Mouse (Mus musculus) spleen, adult 2 months (tissue): ENCODE data around the gene Clcn1. TPM values are rescaled to one million over a fixed set of nuclear protein-coding genes. Genes with fewer than 3 reads are reported as not detected.
A peak's percentile ranks its signal among the peaks of the same experiment; 100 is the strongest.

Experiments used
- DNase-seq, 2 experiments: peaks; one replicate each; pipeline versions ENCODE4 v3.0.0 to v3.0.0-alpha.2; 2012 to 2021; ENCODE audit warnings: low spot score in 2 of 2, low read depth in 1 of 2
- H3K27ac ChIP-seq: fragments of 200-500 bp; 2 replicates; pipeline ENCODE4 v1.5.1; 2012; ENCODE audit warnings: low read length, inconsistent platforms; ENCODE audit not compliant: insufficient read depth
- H3K27me3 ChIP-seq: fragments of 200-500 bp; 2 replicates; pipeline ENCODE4 v1.6.1; 2012; ENCODE audit warnings: mild to moderate bottlenecking, moderate library complexity, low read length, inconsistent platforms; ENCODE audit not compliant: control insufficient read depth, insufficient read depth
- H3K36me3 ChIP-seq: fragments of 200-500 bp; 2 replicates; pipeline ENCODE4 v1.6.1; 2012; ENCODE audit warnings: mild to moderate bottlenecking, low read length, inconsistent platforms; ENCODE audit not compliant: control insufficient read depth, insufficient read depth
- H3K4me1 ChIP-seq: fragments of 200-500 bp; 2 replicates; pipeline ENCODE4 v1.6.1; 2011; ENCODE audit warnings: inconsistent platforms; ENCODE audit not compliant: control insufficient read depth, insufficient read depth, insufficient read length
- H3K4me3 ChIP-seq: fragments of 200-500 bp; 2 replicates; pipeline ENCODE4 v1.5.1; 2011; ENCODE audit warnings: mild to moderate bottlenecking, inconsistent platforms; ENCODE audit not compliant: insufficient read depth, insufficient read length; ENCODE audit errors: extremely low read depth
- CTCF ChIP-seq: fragments of 200-500 bp; IDR thresholded peaks from 2 replicates; pipeline ENCODE4 v1.5.1; 2011; ENCODE audit warnings: mild to moderate bottlenecking, inconsistent platforms; ENCODE audit not compliant: insufficient read depth, insufficient read length, insufficient replicate concordance; ENCODE audit errors: extremely low read depth
- POLR2A ChIP-seq: fragments of 200-500 bp; IDR thresholded peaks from 2 replicates; pipeline ENCODE4 v1.6.1; 2011; ENCODE audit warnings: low read depth, low read length, inconsistent platforms
- WGBS: fragments of 180-500 bp; shearing (Covaris S2); methylation state at CpG from one replicate; pipeline ENCODE4 v1.1.7; 2018; 5-methylcytosine and 5-hydroxymethylcytosine counted together
- polyA plus RNA-seq: library from polyadenylated mRNA; depleted of rRNA; stranded (reverse); fragments of >200 nt; gene quantifications from 2 replicates; pipeline ENCODE4 v1.2.3, GENCODE M21; 2012

Clcn1 gene
- polyA plus RNA-seq, 1 experiment = 0.18 TPM

DNA sequence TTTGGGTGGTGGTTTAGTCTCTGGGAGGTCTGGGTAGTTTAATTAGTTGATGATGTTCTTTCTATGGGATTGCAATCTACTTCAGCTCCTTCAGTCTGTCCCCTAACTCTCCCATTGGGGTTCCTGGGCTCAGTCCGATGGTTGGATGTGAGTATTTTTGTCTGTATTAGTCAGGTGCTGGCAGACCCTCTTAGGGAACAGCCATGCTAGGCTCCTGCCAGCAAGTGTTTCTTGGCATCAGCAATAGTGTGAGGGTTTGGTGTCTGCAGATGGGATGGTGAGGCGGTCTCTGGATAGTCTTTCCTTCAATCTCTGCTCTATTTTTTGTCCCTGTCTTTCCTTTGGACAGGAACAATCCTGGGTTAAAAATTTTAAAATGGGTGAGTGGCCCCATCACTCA is 33.4 kb upstream of the Clcn1 start:
- Histone ChIP-seq H3K27ac (no peak overlapping the region), H3K4me1 (no peaks in the 10 kb centered on the region), H3K36me3 (no peaks in the 10 kb centered on the region), H3K27me3 (no peaks in the 10 kb centered on the region), H3K4me3 (no peak overlapping the region)
- 86% methylated on average over 2 of the region's 2 CpGs for WGBS
- TF ChIP-seq POLR2A (no peak), CTCF (no peak)
- DNase-seq = no peak

DNA sequence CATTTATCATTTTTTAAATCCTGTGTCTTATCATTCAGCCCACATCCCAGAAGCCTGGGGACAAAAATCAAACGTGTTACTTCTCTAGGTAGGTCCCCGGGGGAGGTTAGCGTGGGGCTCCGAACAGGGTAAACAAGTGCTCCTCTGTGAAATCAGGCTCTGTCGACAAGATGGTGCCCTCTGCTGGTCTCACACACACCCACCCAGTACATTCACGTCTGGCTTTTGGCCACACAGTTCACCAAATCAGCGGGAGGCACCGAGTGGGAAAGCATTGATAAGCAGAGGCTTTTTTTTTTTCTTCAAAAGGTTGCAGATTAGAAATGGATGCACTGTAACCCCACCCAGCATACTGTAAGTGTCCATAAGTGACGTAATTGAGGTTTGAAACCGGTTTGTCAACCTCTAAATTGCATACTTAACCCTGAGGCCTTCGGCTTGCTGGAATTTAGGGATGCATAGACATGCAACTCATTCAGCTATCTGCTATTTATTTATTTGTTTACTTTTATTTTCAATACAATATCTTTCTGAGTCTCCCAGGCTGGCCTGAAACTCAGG is 29.1 kb upstream of the Clcn1 start:
- H3K27me3 ChIP-seq = no peaks in the 10 kb centered on the region
- TF ChIP-seq POLR2A = no peak
- TF ChIP-seq CTCF = peak; percentile 64; the same call in 1 of the 2 replicates
- DNase-seq = peak; percentile 45 to 68
- WGBS = 24% methylated on average over 11 of the region's 11 CpGs
- no peaks in the 10 kb centered on the region for H3K36me3 ChIP-seq
- H3K27ac ChIP-seq = no peak overlapping the region
- no peak overlapping the region for H3K4me3 ChIP-seq
- no peaks in the 10 kb centered on the region for H3K4me1 ChIP-seq

DNA sequence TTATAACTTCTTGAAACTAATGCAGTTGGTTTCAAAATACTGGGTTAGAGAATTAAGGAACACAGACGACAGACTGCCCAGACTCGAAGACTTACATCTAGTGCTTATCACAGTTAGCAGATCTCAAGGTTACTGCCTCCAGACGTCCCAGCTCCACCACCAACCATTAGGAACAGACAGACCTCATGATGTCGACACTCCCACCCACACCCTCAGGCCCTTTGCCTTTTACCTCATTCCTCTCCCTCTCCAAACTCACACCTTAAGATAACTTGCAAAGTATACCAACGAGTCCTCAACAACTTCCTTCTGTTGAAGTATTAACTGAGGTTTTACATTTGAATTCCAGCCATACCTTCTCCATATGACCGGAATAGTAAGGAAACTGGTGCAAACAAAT is 26.1 kb upstream of the Clcn1 start:
- no peak for DNase-seq
- Histone ChIP-seq H3K27me3 (no peaks in the 10 kb centered on the region), H3K36me3 (no peaks in the 10 kb centered on the region), H3K4me3 (no peak overlapping the region), H3K4me1 (no peaks in the 10 kb centered on the region), H3K27ac (no peak overlapping the region)
- TF ChIP-seq CTCF (no peak), POLR2A (no peak)
- WGBS = 46% methylated on average over 6 of the region's 6 CpGs

DNA sequence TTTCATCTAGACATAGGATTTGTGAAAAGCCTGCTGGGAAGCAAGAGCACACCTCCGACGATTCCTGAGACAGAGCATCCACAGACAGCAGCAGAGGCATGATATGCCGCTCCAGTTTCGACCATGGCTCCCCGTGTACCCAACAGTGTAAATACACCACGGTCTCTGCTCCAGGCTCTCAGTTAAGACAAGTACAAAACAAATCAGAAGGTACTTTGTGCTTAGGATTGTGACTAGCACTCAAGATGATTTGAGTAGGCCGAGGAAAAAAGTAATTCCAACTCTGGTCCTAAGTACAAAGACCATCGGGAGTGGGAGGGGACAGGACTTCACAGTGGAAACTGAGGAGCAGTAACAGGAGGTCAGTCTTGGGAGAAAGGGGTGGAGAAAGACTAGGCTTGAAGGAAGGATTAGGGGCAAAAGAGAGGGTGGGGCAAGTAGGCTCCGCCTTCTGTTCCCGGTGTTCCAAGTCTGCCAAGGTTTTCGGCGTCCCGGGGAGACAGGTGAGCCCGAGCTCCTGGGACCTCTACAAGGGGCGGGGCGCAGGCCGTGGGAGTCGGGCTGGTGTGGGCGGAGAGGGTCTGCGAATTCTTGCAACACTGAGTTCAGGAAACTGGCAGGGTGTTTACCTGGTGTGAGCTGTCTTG is 24.8 kb upstream of the Clcn1 start, which contains the start of gene Tmem139:
Gene Tmem139, plus strand, starts transcription at position 447 of the 647 bp plus-strand sequence.
- H3K4me1 ChIP-seq = no peaks in the 10 kb centered on the region
- no peaks in the 10 kb centered on the region for H3K27me3 ChIP-seq
- H3K27ac ChIP-seq = no peak within 1 kb of the TSS
- TF ChIP-seq POLR2A (no peak), CTCF (no peak)
- DNase-seq = no peak
- no peak within 1 kb of the TSS for H3K4me3 ChIP-seq
- WGBS = 74% methylated on average over 20 of the region's 20 CpGs
- H3K36me3 ChIP-seq = no peaks in the 10 kb centered on the region

DNA sequence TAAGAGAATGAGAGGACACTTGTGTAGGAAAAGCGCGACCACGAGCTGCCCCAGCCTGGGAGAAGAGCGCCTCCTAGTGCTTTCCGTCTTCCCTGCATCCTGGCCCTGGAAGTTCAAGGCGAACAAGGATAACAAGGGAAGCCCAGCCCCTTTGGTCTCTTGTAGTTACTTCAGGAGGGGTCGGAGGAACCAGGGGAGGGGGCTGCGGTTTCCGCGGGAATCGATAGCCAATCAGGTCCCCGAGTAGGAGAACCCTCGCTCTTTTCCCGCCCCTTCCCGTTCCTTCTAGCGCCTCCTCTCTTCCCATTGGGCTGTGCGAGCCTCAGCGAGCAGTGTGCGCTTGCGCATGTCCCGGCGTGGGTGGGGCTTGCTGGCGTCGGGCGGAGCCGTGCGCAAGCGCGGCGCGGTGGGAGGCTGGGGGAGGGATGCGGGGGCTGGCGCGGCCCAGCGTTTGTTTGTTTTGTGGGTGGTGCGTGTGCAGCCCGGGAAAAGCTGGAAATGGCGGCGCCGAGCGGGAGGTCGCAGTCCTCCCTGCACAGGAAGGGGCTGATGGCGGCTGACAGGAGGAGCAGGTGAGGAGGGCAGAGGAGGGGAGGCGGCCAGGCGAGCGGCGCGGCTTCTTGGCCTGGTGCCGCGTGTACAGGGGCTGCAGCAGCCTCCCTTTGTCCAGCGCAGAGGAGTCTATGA is 21.7 kb upstream of the Clcn1 start, which contains the start of gene Casp2:
Gene Casp2, plus strand, starts transcription at position 360 of the 687 bp plus-strand sequence.
- Histone ChIP-seq H3K4me3 (peak within 1 kb of the TSS; percentile 93), H3K4me1 (no peaks in the 10 kb centered on the region), H3K27ac (peak within 1 kb of the TSS; percentile 87), H3K36me3 (peaks cover 14% of the 10 kb centered on the region), H3K27me3 (no peaks in the 10 kb centered on the region)
- TF ChIP-seq CTCF (peak; percentile 59; the same call in 1 of the 2 replicates), POLR2A (0 out of 2 replicates have a peak, but pooled peaks have one; percentile 4)
- peak; percentile 87 to 96 for DNase-seq
- under 1% methylated on average over 51 of the region's 51 CpGs for WGBS

DNA sequence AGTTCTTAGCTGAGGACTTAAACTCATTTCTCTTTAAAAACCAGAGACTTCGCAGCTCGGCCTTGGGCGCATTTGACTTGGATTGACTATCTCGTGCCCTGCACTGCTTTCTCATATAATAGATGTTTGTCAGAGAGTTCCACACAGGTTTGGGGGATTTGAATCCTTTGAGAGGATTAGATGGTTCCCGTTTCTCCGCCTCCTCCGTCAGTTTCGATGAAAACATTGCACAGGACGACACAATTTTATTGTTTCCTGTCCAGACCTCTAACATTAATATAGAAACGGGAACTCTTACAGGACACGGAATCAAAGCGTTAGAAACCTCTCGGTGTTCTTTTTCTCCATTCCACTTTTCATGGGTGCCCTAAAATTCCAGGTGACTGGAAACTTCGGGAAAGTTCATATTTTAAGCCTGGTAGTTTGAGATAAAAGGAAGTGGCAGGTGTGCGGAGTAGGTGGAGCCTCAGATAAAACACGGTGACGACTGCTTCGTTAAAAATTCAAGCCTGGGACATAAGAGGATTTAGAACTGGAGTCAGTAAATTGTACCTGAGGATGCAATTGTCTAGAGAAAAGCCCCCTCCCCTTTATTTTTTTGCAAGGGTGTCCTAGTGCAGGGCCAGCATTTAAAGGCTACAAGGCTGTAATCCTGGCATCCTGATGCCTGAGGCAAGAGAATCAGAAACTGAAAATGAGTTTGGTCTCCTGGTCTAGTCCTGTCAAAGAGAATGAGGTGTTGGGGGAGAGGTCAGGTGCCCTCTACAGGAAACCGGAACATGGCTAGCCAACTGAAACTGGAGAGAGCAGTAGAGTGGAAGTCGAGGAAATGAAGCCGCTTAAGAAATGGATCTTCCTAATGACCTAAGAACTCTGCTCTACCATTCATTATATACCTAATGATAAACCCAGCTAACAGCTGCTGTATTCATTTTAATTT is 20.8 kb upstream of the Clcn1 start:
- DNase-seq = peak; percentile 16 to 42
- no peaks in the 10 kb centered on the region for H3K4me1 ChIP-seq
- H3K27me3 ChIP-seq = no peaks in the 10 kb centered on the region
- peaks cover 19% of the 10 kb centered on the region for H3K36me3 ChIP-seq
- H3K4me3 ChIP-seq = peak overlapping the region; percentile 93
- TF ChIP-seq POLR2A = no peak
- no peak for TF ChIP-seq CTCF
- WGBS = under 1% methylated on average over 21 of the region's 21 CpGs
- peak overlapping the region; percentile 87 for H3K27ac ChIP-seq
